Mouse (Mus musculus) lung, postnatal 0 days (tissue): Measurements from ENCODE around the gene Cdkn1a.

Source experiments
- CTCF ChIP-seq: IDR thresholded peaks from 2 replicates; pipeline ENCODE4 v1.5.1; 2016; ENCODE audit warnings: antibody characterized with exemption, mild to moderate bottlenecking
- EP300 ChIP-seq: IDR thresholded peaks from 2 replicates; pipeline ENCODE4 v1.6.1; 2016; ENCODE audit warnings: antibody characterized with exemption, mild to moderate bottlenecking, control low read depth

GRCm38 (mm10) chr17:29126561-29126960 lies 35.8 kb downstream of the Cdkn1a start:
- TF ChIP-seq CTCF: no peak
- TF ChIP-seq EP300: no peak
